Mouse (Mus musculus) Patski (cell line): ENCODE measurements at regions not wholly inside any gene's neighbourhood (a gene's known extent, or its start where the extent isn't known, plus 50 kb on each side); places are given as distances from the start of the nearest gene placed in this dataset.

Experiments
- ATAC-seq: fragments of 100-300 bp; one replicate; pipeline ENCODE4 v1.8.0; 2021
- CTCF ChIA-PET: fragments of 350-600 bp; sonication (Branson Sonifier 250); formaldehyde crosslinking; loops from one replicate; lab custom pipeline; 2022; ENCODE audit warnings: inconsistent platforms; lab: Charles Lee
- POLR2A ChIA-PET: fragments of 350-600 bp; sonication (Branson Sonifier 250); formaldehyde crosslinking; loops from one replicate; lab custom pipeline; 2022; ENCODE audit warnings: antibody characterized with exemption, inconsistent platforms; lab: Charles Lee
- DNase-seq: peaks from one replicate; pipeline ENCODE4 v3.0.0-alpha.2; 2011; ENCODE audit warnings: low read depth, low spot score
- H3K27me3 ChIP-seq: fragments of 371-371 bp; one replicate; pipeline ENCODE4 v1.5.1; 2021
- CTCF ChIP-seq: fragments of 100-300 bp; IDR thresholded peaks from one replicate; pipeline ENCODE4 v1.5.1; 2021
- in situ Hi-C: fragments of 300-500 bp; cut with MboI; formaldehyde crosslinking; loops from 3 replicates; pipeline ENCODE4 v1.11.1; 2018; ENCODE audit warnings: low pct_unique_long_range_greater_than_20kb, mixed read lengths

DNA sequence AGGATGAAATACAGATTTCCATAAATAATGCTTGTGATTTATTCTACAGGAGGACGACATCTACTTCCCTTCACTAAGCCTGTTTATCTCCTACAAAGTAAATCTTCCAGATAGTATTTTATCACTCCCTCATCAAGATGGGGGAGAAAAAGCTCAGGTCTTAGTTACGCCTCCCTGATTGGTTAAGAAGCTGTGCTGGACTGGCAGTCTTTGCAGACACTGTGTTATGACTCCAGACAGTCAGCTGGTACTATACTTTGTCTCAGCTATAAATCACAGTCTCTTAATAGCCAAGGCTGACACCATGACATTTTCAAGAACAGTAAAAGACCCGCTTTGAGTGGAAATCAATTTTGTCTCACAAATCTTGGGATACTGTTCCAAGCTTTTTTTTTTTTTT lies 51.4 kb upstream of the Gm11146 start:
- DNase-seq (no peak), ATAC-seq (no peak)
- in situ Hi-C loops: no loop called here
- POLR2A ChIA-PET: no interaction called here
- no peak for TF ChIP-seq CTCF
- CTCF ChIA-PET: no interaction called here
- H3K27me3 ChIP-seq: no peaks in the 10 kb centered on the region
